Mouse (Mus musculus) granulocyte monocyte progenitor cell, adult 5-6 weeks (primary cell): ENCODE measurements around the gene Asic5. TPM values are rescaled to one million over a fixed set of nuclear protein-coding genes. Genes with fewer than 3 reads are reported as not detected.

Experiments used
- ATAC-seq: replicated peaks from 2 replicates; pipeline ENCODE4 v1.8.0; 2016; ENCODE audit warnings: mild to moderate bottlenecking, moderate TSS enrichment, inconsistent platforms; ENCODE audit not compliant: poor library complexity, severe bottlenecking
- total RNA-seq, 2 experiments: library from RNA; stranded (forward) in 1 of 2; stranded (reverse) in 1 of 2; fragments of 200-712, 200-1000 nt in 1 of 2; fragments of >200 nt in 1 of 2; fragmentation: Nextera tagmentation in 1 of 2; gene quantifications; 2 replicates each; pipeline ENCODE4 v1.2.3; 2014 to 2017

The Asic5 gene
- total RNA-seq, 2 experiments from 2014 or later, result not detected

DNA sequence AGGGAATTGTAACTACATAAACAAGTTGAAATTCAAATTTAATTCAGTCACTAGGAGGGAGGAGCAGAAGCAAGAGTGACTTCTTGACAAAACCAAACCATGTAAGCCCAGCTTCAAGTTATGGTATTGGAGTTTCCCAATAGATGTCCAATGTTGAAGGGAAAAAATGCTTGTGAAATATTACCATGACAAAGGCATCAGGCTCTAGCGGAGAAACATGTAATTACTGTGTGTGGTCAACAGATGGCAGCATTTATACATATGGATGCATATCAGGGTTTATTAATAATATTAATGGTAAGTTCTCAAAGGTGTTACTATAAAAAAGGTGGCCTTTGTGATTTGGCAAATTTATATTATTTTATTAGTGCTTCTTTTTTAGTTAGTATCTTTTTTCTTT is 13.9 kb downstream of the Asic5 start:
- peak; percentile 96 for ATAC-seq

DNA sequence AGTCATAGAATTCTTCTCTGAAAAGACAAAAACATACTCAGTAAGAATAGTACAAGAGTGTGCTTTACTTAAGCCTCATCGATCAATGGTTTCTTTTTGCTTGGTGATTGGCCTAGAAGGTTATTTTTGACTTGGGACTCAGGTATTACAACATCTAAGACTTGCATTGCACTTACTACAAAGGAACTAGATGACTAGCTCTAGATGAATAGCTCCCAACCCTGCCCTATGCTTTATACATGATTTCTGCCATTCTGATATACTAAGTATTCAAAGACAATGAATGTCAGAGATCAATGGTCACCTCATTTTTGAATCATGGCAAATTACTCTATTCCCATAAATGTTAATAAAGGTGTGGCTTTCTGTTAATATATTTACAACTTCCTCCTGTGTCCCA is 24.9 kb downstream of the Asic5 start:
- ATAC-seq, result no peak

DNA sequence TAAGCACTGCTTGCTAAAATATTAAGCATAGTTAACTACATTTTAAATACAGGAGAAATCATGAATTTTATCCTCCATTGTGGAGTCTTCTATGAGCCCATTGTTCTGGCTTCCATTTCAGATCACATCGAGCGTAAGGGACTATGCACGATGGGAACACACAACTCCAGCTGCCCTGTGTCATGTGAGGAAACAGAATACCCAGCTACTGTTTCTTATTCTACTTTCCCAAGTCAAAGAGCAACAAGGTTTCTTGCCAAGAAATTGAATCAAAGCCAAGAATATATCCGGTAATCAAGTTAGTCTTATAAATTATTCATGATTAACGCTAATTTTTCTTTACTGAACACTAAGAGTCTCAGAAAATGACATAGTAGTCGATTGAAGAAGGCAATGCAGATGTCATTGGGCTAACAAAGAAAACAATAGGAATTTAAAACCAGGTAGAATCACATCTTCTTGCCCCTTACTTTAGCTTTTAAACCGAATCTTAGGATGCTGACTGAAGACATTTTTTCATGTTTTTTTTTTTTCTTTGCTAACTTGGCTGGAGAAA is 32.1 kb downstream of the Asic5 start:
- no peak for ATAC-seq

DNA sequence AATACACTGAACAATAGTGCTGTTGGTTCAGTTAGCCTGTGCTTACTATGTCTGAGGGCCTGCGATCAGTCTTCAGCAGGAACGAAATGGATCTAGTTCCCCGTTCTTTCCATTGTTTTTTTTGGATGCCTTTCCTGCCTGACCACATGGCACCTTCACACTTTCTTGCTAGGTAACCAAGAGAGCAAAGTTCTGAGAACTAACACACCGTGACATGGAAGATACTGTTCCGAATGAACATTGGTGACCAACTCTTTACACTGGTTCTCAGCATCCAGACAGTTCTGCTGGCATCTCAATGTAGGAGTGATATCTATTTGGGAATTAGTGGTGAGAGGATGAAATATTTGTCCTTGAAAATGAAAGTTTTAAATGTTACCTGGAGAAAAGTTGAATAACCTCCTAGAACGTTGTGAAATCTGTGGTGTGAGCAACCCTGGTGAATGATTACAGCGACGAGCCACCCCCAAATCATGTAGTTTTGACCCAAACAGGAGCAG is 40.4 kb downstream of the Asic5 start:
- ATAC-seq, result no peak

DNA sequence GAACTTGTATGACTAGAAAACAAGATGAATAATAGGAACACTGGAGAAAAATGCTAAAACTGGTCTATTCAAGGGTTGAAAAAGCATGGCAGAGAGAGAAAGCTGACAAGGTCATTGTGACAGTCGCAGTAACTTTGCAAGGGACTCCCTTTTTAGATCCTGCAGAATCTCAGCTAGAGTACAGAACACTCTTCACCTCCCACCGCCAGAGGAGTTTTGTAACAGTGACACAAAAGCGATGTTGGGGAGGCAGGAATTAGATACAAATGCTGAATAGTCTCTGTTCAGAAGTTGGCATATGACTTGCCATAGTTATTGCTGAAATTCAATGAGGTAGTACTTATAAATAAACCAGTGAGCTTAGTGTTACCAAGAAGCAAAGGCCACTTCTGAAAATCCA is 41.0 kb downstream of the Asic5 start:
- ATAC-seq, result no peak

DNA sequence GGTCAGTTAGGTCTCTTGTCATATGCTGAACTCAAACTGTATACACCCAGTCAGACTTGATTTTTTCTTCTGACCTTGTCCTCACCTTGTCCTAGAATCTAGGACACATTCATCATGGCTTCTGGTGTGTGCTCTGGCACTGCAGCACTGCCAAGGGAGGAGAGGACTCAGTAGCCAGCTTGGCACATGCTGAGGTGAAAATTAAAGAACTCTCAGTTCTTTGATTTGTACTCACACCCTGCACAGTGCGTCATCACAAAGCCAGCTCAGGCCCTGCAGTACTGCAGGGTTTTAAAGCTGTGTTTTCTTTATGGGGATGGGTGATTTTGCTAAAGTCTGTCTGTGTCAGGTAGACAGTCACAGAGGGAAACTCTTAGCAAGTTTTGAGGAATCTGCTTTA is 45.2 kb downstream of the Asic5 start:
- ATAC-seq, result no peak

DNA sequence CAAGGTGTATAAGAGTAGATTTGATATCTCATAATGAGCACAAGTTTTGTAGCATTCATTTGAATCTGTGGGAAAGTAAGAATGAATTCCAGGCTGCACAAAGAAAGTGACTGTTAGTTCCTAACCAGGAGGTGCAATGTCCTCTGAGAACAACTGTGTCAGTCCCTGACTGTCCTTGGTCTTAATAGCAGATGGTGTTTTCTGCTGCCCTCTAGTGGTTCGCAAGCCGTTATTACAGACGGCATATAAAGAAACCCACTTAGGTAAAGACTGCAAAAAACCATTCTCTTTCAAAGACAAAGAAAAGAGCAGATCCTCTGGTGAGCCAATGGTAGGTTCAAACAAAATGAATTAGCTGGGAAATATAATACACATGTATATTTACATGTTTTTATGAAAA is 47.1 kb downstream of the Asic5 start:
- ATAC-seq, result peak; percentile 79

DNA sequence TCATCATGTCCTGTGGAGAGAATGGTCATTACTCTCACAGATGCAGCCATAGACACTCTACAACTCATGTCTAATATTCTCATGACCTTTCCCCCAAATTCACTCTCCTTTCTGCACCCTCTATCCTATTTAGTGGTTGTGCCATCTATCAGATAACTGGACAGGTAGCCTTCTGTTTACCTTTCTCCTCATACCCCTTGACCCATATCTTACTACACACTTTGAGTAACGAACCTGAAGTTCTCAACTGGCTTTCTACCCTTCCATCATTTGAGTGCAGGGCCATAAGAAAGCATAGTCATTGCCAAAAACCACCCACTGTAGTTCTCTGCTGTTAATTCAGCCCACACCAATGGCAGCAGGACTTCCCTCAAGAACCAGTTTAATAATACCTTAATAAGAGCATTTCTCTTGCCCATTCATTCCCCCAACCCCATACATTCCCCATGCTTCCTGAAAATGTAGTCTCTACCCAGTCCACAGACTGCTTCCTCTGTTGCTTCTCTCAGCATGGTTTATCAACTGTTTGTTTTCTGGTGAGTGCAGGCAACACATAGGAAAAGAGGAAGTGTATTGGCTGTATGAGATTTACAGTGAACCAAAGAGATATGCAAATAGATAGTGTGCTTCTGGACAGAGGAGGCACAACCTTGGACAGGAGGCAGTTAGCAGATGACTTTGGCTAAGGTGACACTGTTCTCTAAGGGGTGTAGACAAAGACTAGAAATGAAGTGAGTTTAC is 48.1 kb downstream of the Asic5 start:
- ATAC-seq, result peak; percentile 64

DNA sequence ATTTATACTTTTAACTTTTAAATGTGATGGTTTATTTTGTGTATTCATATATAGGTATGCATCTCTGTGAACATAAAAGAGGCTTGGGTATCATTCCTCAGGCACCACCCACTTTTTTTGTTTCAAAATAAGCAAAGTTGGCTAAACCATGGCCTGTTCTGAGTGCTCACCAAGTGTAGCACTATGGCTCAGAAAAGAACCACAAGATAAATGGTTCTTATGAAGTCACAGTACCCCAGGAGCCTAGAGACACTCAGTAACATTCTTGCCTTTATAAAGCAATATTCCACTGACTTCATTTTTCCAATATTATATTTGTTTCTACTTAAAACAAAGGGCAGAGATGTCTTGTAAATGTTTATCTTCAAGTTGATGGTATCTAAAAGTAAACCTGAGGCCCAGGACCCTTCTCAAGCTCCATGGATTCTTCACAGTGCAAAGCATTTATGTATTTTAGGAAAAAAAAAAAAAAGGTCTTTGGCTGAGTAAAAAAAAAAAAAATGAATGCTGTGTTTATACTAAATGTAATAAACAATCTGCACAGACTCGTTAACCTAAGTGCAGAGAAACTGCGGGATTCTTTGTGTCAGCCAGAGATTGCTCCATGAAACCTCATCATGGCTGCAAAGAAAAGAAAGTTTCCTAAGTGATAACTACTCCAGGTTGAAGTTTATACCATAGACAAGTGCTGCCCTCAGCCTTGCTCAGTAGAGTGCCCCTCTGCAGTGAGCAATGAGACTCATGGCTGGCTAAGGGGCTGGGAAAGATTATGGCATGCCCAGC is 54.4 kb downstream of the Asic5 start:
- ATAC-seq, result no peak

DNA sequence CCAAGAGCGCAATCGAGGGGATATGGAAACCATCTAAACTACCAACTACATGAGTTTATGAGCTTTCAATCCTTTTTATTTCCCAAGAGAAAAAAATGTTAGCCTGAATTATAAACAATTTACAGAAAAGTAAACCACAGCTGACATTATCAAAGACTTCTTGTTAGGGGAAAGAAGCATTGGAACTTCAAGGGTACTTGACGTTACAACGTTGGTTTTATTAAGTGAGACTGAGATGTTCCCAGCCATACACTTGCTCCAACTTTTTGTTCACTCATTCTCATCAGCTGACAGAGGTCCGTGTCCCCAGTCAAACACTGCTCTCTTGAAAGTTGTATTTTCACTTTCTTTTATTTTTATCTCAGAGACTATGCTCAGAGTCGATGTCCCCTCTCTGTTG is 61.6 kb downstream of the Asic5 start:
- no peak for ATAC-seq

DNA sequence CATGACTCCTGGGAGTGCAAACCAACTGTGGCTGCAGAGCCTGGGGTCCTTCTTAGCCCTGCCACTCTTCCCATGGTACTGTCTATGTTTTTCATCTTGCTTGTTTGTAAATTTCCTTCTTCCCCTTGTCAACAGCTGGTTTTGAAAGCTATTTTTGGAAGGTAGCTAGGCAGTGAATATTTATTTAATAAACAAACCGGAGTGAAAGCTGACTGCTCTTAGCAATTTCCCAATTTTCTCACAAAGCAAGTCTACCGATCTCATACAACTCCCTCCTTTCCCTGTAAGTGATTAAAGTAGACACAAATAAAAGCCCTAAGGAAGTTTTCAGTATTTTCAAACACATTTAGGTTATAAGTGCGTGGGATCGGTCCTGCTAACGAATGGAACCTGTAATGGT is 62.8 kb downstream of the Asic5 start:
- no peak for ATAC-seq

DNA sequence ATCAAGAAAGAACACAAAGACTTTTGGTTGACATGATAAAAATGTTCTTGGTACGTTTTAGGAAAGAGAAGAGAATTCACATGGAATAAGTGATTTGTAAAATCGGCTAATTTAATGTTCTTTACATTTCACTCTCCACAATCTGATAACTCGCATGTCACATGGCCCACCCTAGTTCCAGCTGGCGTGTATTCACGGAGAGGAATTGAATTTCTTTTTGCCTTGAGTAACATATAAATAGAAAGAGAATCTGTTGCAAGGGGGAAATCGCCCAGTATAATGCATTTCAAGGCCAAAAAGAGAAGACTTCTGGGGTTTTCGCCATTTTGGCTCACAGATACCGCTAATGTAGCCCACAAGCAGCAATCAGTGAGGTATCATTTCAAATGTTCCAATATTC is 64.0 kb downstream of the Asic5 start:
- ATAC-seq, result no peak

DNA sequence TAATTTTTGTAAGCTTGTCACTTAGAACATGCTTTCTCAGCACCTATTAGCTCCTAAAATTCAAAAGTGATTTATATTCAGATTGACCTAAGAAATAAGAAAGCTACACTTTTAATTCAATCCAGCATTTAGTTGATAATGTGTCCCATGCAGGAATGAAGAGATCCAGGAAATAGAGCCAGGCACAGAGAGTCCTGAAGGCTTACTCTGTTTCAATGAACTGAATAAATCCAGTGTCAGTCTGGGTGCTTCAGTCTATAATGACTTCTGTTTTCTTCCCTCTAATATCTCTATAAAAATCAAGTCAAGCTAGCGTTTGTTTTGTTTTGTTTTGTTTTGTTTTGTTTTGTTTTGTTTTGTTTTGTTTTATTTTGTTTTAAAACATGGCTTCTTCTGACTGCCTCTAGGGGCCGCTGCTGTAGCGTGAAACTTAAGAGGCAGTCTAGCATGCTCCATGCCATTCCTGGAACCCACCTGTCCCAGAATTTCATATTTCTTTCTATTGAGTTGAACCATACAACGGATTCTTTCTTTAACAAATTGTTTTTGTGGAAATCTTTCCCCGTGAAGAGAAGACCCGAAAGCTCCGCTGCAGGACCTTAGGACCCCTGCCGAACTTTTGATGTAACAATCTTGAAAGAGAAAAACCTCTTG is 65.1 kb downstream of the Asic5 start:
- peak; percentile 56; the same call in 1 of the 2 replicates for ATAC-seq

DNA sequence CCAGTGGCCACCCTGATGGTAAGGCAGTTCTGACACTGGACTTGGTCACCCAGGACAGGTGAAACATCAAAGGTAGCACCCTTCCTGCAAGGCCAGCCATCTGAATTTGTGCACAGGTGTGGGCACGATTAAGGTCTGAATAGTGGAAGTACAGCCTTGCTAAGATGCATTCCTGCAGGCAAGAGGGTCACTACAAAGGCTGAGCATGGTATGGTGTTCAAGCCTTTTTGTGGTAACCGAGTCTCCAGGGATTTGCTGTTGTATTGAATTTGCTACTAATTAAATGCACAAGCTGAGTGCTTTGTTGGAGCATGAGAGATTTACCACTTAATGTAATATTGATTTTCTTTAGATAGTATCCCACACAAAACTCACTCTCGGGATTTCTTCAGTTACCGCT is 66.0 kb downstream of the Asic5 start:
- ATAC-seq, result no peak

DNA sequence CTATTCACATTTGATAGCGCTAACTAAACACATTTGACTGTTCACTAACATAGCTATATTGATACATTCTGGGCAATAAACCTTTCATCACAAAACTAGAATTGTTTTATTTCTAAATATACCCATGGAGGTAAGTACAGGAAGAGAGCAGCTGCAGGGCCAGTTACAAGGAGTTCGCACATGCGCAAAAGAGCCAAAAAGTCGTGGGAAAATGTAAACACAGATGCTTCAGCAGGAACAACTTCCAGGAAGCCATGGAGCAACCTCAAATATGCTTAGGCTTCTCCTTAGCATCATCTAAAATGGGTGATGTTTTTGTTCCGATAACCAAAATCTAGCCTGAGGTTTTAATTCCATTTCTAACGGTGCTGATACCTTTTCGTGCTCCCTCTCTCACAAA is 66.6 kb downstream of the Asic5 start:
- ATAC-seq, result no peak

DNA sequence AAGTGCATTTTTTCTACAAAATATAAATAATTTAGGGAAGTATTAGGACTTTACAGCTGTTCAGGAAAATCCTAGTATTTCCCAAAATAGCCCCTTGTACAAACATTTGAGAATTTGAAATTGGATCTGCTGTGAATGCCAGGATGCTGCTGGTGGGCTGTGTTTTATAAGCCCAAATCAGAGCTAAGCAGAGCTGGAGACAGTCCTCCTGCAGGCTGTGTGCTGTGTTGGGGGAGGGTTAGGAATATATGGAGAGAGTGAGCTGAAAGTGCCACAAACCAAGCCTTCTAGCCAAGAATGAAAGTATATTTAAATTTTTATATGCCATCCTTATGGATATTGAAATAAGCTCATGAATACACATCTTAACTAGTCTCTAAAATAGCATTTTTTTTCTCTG is 69.4 kb downstream of the Asic5 start:
- no peak for ATAC-seq

DNA sequence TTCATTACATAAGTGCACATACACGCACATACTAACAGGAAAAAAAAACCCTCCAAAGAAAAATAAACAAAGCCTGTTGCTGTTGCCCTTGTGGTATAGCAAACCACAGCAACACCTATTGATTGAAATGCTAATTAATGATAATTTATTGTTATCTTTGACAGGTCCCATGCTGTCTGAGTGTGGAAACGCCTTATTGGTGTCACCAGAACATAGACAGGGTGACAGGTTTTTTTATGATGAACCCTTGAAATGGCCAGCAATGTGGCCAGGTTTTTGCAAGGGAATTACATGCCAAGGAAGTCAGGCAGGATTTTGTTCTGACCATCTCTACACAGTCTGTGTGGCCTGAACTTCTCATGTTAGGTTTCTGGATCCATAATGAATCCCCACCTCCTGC is 69.9 kb downstream of the Asic5 start:
- ATAC-seq, result no peak

DNA sequence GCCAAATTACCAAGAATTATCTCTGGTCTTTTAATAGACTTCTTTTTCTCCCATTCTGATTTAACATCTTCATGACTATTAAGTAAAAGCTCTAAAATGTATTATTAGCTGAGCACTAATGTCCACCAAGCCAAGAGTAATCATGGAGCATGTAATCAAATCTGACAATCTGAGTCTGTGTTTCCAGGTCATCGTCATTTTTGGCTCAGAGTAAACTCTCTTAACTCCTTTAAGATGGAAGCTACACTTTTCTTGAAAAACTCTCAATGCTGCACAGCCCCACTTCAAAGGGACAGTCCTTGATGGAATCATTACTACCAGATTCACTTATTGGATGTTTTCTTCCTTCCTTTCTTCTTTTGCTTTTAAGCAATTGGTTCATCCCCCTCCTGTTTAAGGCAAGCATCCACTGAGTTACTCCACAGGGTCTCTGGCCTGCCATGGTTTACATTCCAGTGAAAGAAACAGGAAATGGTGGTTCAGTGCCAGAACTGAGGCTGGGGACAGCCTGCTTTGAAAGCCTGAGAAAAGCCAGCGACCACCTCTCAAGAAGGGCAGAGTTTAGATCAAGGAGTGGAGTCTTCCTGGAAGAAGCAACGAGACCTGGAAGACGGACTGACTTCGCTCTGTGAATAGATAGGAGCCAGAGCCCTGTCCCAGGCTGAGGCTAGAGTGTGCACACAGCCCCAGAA is 72.3 kb downstream of the Asic5 start:
- ATAC-seq, result no peak

DNA sequence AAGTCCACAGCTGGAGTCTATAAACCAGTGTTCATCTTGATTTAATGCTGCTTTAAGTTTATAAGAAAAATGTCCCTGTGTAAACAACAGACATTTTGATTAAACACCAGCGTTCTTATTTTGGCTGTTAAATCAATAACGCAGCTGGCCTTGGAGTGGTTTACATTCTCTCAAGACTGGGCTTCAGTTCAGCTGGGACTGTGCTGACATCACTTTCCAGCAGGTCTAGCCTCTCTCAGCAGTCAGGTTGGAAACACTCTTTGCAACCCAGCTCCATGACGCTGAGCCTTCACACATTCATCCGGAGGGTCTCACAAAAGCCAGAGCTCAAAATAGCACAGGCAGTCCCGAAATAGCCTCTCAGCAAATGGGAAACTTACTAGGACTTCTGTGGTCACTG is 75.1 kb downstream of the Asic5 start:
- ATAC-seq, result no peak

DNA sequence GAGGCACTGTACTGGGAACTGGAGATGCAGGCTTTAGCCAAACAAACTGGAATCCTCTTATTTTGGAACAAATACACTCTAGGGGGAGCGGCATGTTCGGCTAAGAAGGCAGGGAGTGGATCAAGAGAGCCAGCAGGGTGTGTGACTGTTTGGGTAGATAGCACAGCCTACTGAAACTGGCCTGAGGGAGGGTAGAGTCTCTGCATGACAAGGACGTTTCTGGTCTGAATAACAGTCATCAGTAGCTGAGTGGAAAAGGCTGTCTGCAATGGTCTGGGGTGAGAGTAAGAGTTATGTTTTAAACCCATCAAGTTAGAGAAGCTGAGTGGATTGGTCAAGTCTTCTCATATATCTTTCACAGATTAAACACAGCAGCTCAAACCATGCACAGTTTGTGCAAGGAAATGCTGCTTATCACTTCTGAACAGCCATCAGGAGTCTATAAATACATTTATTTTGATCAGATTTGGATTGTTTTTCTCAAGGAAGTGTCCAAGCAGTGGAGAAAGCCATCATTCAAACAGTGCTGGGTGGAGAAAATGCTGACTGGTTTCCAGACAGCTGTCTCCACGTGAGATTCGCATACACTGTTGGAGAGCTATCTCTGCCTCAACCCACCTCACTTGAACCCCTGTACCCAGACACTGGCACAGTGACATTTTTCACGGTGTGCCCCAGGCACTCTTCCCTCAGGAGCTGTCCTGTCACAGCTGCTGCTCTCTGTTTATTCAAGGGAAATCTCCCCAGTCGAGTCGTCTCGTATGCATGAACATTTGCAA is 79.5 kb downstream of the Asic5 start:
- no peak for ATAC-seq
